Mouse (Mus musculus) embryo, embryonic 11.5 days (tissue): Measurements from ENCODE around the gene Psmb4.
"Not testable (repeated sequence)": the region's sequence is repeated elsewhere in the genome, so short reads cannot be mapped to it uniquely, and the experiment has no call there.

Source experiments
- DNase-seq: peaks from one replicate; pipeline ENCODE4 v3.0.0-alpha.2; 2012; ENCODE audit warnings: low read depth, low spot score

Psmb4 gene

DNA sequence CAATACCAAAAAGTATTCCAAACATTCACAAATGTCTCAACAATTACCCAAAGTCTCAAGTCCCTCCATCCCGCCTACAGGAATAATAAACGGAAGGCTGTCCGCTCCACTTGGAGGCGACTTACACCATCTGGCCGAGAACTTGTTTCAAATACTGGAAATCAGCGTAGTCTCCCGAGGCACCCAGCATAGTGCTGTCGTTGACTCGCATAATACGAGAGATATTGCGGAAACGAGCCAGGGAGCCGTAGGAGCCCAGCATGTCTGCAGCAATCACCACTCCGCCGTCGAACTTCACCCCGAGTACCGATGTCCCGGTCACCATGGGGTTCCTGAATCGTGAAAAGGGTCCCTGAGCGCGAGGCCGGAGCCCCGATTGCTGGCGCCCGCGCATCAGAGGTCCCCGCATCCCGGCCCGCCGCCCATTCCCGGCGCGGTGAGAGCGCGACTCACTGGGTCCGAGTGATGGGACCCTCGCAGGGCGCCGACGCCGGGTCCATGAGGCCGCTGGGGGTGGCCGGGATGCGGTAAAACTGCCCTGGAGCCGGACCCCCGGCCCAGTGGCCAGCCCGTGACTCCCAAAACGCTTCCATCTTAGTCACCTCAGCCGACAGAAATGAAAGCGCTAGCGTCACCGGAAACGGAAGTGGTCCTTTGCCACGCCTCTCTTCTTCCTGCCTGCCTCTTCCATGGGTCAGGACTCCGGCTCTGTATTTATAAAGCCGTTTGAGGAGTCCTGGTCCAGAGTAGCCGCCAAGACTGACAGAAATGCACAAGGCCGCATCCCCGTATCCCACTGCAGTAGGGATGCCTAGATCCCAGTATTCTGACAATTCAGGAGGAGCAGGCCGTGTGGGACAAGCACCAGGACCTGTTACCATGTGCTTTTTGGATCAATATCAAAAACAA, at the start of gene Psmb4:
Gene Psmb4 (minus strand): TSS at position 646 of the 909 bp plus-strand sequence.
- DNase-seq = peak; percentile 77

DNA sequence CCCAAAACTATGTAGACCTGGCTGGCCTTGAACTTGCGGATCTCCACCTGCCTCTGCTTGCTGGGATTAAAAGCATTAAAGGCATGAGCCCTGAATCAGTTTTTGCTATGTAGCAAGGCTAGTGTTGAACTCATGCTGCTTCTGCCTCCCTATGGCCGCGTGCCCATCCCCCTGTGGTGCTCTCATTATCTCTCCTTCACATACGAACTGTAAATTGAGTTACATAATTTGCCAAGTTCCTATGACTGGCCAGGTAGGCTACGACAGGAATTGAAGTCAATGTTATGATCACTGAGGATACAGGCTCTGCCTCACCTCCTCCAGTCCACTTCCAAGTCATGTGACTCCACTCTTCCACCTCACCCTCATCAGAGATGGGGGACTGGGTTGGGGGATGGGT, 49.4 kb upstream of the Psmb4 start:
- DNase-seq = not testable (repeated sequence)

DNA sequence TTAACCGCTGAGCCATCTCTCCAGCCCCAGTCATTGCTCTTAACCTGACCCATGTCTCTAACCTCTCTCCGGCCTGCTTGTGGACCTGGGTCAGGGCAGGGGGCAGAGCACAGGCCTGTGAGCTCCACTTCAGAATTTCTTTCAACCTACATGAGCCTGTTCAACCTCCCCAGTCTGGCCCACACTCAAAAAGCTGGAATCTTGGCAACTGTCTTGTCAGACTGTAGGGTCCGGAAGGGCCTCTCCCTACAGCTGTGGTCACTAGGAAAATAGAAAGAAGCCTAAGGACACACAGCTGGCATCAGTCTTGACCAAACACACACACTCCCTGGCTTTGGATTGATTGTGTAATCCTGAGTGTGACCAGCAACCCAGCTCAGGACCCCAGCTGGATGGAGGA, 48.6 kb upstream of the Psmb4 start:
- DNase-seq = not testable (repeated sequence)

DNA sequence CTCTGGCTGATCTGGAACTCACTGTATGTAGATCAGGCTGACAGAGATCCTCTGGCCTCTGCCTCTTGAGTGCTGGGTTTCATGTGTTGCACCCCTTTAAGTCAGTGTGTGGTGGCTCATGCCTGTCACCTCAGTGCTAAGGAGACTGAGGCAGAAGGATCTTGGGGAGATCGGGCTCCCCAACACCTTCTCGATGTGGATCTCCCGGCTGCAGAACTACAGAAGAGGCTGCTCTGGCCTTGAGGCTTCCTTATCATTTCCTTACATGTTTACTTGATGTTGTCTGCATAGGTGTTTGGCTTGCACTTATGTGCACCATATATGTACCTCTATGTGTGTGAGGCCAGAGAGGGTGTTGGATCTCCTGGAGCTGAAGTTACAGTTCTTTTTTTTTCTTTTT, 47.8 kb upstream of the Psmb4 start:
- DNase-seq = not testable (repeated sequence)

DNA sequence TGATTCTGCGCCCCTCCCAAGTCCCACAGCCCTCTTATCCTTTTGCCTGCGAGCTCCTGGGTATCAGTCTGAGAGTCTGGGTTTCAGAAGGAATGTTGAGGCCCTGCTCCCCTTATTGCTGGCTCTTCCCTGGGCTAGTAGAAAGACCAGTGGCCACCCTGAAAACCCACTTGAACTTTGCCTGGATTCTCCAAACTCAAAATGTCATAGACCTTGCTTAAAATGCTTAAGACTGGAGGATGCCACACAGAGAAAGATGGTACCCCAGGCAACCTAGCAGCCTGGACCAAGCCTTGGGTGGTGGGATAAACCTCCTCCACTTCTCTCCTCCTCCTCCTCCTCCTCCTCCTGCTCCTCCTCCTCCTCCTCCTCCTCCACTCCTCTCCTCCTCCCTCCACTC, 46.8 kb upstream of the Psmb4 start:
- DNase-seq = not testable (repeated sequence)

DNA sequence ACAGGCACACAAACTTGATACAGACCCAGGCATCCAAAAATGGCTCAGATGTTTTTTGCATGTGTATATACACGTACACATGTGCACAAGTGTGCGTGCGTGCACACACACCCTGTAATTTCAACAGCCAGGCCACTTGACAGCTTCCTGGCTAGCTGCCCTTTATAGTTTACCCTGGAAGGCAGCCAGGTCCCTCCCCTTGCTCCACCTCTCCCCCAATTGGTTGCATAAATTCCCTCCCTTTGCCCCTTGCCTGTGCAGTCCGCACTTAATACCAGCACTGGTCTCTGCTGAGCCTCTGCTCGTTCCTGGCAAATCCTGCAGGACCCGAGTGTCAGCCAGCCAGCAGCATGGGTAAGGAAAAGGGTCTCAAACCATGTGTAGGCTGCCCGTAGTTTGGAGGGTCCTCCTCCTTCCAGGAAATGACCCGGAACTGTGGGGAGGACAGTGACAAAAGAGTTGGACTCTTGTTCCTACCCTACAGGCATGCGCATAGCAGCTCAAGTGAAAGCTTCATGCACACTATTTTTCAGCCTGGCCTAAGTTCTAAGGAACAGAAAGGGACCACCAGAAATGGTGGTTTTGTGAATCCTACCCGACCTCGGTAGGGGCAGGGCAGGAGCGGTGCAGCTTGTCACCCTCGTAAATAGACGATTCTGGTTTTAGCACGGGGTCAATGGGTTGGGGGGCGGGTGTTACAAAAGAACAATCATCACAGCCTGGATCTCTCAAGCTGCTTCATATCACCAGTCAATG, 46.2 kb upstream of the Psmb4 start, which contains the start of gene Selenbp1:
Gene Selenbp1 (plus strand): TSS at position 248 of the 756 bp plus-strand sequence.
- peak; percentile 43 for DNase-seq

DNA sequence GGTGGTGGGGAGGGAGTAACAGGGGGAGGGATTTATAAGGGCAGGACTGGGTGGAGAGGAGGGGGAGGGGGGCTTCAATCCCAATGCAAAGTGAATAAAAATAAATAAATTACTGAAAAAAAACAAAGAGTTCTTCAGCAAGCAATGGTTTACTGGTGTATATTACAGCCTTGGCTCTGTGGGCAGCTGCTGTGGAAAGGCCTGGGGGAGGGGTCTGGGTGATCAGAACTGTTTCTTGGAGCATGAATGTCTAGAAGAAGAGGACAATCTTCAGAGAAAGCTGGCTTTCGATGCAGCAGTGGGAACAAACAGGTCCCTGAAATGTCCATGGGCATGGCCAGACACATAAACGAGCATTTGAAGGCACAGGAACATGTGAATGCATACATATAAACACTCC, 45.5 kb upstream of the Psmb4 start:
- DNase-seq = not testable (repeated sequence)

DNA sequence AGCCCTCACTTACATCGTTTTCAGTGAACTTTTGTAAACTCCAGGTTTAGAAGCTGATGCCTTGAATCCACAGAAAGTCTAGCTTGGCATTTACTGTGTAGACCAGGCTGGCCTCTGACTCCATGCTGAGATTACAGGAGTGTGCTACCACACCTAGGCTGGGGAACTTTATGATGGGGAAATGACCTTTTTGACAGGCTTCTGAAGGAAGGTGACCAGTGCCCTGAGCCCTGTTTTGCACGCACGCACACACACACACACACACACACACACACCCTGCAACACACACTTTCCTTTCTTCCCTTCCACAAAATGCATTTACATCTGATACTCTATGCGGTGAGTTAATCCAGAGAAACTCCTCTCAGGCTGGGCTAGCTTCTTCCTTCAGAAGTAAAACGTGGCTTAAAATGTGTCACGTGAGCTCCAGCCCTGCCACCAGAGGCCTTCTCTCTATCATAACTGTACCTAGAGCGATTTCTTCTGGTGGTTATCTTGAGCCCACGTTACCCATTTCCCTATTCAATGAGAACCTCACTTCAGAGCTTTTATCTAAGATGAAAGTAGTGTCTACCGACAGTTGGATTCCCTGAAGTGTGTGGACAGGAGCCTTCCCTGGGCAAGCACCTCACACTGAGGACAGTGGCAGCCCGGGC, 44.8 kb upstream of the Psmb4 start:
- not testable (repeated sequence) for DNase-seq

DNA sequence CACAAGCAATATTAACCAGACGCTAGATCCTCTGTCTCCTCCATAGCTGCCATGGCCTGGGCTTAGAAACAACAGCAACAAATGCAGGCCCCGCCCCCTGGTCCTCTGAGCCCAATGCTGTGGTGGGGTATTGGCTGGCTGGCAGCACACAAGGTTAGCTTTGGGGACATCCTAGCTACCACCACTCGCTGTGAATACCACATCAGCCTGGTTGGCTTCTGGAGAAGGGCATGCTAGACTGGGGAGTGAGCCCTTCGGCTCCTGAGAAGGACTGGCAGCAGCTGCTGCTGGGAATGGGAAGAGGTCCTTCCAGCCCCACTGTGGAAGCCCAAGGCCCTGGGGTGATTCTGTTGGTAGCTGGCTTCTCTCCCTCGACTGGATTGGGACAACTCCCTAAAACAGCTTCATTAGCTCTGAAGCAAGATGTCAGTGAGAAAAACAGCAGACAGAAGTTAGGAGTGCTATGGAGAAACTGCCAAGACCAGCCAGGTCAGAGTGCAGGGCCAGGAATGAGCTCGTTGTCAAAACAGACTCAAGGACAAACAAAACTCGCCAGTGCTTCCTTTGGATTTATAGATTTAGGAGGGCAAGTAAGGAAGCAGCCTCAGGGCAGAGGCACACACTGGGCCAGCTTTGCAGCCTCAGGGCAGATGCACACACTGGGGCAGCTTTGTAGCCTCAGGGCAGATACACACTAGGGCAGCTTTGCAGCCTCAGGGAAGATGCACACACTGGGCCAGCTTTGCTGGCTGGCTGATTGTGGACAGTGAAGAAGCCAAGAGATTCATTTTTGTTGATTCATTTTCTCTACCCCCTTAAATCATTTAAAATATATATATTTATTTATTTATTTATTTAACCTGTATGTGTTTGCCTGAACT, 43.9 kb upstream of the Psmb4 start:
- not testable (repeated sequence) for DNase-seq

DNA sequence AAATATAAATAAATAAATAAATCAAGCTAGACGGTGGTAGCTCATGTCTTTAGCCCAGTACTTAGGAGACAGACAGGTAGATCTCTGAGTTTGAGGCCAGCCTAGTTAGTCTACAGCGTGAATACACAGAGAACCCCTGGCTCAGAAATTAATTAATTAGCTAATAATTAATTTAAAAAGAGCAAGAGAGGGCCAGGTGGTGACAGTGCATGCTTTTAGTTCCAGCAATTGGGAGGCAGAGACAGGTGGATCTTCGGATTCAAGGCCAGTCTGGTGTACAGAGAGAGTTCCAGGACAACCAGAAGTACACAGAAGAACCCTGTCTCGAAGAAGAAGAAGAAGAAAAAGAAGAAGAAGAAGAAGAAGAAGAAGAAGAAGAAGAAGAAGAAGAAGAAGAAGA, 42.2 kb upstream of the Psmb4 start:
- DNase-seq = not testable (repeated sequence)

DNA sequence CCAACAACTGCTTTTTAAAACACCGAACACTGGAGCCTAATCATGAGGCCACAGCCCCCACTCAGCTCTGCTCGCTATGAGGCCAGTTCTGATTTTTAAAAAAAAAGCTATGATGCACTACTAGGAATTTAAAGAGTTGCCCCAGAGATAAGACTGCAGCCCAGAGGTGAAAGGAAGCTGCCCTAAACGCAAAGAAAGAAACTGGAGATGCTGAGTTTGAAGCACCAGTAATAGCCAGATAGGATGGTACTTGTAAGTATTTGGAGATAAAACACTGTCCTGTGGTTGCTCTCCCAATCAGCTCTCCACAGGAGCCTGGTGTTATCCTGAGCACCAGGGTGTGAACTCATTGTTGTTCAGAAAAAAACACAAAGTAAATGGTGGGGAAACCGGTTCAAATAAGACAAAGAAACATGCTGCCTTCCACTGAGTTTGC, 39.6 kb upstream of the Psmb4 start:
- DNase-seq = not testable (repeated sequence)

DNA sequence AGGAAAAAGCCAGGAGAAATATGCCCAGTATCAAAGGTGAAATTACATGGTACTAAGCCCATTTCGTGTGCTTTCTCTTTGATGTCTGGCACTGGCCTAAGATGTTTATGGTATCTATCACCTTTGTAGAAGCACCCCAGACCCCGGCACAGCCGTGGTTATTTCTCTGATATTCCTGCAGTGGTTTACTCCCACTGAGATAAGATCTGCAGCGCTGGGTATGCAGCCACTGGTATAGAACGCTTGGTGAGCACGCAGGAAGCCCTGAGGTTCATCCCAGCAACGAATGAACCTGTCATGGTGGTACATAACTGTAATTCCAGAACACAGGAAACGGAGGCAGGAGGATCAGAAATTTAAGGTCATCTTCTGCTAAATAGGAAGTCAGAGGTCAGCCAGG, 37.9 kb upstream of the Psmb4 start:
- DNase-seq = no peak

DNA sequence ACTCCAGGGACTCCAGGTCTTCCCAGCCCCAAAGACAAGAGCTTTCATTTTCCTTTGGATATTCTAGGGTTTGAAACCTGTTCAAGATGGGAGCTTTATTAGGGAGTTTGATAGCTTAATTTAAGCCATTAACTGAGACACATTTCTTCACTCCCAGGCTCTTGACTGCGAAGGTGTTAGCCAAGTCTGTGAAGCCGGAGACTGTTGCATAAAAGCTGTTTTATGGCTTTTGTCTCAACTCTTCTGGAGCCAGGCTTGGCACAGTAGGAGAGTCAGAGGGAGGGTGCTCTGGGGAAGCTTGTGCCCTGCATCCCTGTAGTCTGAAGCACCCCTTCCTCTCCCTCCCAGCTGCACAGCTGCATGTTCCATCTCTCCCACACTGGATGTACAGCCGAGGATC, 35.6 kb upstream of the Psmb4 start:
- DNase-seq = no peak

DNA sequence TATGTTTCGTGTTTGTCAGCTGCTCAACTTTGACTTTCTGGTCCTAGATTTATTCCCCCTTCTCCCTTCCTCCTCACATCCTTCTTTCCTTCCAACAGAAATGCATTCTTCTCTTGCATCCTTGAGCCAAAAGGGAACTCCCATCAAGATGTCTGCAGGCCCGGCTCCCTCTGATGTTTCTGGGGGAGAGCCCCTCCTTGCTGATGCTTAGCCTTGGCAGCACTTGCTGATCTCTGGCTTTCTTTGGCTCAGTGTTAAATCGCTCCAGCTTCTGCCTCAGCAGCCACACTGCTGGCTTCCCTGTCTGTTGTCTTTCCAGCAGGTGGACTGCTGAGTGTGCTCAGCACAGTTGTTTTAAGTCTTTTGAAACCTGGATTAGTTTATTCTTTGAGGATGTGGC, 34.3 kb upstream of the Psmb4 start:
- DNase-seq = no peak

DNA sequence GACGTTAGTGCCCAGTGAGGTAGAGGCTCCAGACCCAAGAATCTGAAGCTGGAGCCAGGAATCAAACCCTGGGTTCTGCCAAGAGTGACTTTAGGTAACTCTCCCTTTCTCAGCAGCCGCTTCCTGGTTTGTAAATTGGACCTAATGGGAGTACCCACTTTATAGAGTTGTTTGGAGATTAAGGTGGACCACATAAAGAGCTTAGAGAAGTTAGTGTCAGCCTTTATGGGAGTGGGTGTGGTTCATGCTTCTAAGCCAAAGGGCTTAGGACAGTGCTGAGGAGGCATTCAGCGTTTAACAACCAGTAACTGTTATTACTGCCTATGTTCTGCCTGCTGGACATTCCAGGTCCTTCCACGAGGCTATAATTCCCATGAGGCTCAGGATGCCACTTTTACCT, 32.1 kb upstream of the Psmb4 start:
- no peak for DNase-seq

DNA sequence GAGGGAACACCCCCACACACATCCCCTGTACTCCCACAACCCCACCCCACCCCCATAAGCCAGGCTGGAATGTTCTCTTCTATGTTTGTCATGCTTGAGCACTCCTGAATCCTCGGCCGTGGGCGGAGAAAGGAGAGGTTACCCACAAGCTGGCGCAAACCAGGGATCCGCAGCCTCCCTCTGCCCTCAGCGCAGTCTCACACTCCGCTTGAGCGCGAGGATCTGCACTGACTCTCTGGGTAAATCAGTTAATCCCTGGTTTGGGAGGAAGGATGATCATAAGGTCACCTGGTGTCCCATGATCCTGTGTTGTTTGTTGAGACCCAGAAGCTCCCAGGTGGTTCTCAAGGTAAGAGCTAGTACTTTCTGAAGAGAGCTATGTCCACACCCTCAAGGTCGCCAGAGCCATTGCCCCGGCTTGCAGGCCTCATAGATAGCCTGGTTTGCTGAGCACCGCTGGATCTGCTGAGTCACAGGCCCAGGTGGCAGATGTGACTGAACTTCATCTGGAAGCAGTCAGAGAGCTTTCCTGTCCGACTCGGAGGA, 31.1 kb upstream of the Psmb4 start:
- DNase-seq = no peak

DNA sequence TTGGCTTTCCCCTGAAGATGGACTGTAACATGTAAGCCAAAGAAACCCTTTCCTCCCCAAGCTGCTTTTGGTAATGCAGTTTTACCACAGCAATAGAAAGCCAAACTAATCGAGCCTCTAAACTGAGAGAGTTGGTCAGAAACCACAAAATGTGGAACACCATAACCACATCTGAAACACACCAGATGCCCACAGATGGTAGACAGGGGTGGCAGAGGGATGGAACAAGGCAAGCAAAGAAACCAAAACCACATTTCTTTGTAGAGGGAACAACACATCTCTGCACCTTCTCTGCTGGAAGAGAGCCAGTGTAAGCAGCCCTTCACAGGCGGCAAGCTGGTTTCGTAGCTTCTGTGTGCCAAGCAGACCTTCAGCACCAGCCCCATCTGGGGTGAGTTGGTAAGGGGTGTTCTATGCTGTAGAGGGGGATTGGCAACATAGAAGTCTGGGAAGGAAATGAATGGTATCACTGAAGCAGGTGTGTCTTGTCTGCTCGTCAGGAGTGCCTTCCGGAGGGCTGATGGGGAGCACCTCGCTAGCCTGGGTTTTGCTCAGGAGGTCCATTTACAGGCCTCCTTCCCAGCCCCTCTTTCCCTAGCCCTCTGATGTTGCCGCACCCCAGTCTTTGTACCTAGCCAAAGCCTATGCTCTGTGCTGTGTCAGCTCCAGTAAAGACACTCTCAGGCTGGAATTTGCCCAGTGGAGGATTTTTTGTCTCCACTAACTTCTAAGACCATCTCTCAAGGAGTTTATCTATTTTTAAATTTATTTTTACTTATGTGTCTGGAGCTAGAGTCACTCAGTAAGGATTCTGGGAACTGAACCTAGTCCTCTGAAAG, 29.4 kb upstream of the Psmb4 start:
- no peak for DNase-seq

DNA sequence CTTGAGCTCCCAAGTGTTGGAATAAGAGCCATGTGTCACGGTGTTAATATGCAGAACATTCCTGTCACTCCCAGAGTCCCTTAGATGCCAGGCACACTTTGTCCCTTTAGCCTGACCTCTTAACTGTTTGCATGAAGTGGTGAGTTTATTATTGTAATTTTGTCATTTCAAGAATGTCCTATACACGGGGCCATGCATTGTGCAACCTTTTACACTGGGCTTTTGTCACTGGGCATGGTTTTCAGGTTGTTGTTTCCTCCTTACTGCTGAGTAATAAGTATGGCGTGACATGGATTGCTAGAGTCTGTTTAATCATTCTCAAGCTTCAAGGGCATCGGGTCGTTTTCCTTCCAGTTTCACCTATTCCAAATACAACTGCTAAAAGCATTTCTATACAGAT, 27.0 kb upstream of the Psmb4 start:
- no peak for DNase-seq

DNA sequence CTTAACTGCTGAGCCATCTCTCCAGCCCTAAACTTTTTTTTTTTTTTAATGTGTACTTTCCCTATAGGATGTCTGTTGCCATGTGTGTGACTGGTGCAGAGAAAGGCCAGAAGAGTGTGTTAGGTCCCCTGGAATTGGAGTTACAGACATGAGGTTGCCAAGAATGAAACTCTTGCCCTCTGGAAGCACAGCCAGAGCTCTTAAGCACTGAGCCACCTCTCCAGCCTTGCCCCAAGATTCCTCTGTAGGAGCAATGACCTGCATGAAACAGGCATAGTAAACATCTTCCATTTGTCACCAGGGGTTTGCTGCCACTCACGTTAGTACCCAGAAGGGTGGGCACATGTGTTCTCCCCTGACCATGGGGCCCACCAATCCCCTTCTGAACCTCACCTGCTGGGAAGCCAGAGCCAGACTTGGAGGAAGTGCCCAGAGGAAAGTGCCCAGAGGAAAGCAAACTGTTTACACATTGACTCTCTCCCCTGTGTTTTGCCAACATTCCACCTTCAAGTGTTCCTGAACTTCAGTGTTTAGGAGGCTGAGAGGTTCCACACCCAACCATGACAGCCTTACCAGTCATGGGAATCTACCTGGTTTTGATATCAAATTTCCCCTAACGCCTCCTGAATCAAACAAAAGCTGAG, 24.4 kb upstream of the Psmb4 start:
- no peak for DNase-seq
